Mouse (Mus musculus): ENCODE measurements around the gene Syde2.
"Not testable (repeated sequence)": the region's sequence is repeated elsewhere in the genome, so short reads cannot be mapped to it uniquely, and the experiment has no call there.

The Syde2 gene

GRCm38 (mm10) chr3:145966806-145967205 lies 20.9 kb upstream of the Syde2 start:
- no peak for DNase-seq

GRCm38 (mm10) chr3:145969031-145969501 lies 18.6 kb upstream of the Syde2 start:
- DNase-seq: no peak

- no peak for DNase-seq
Observed at GRCm38 (mm10) chr3:145971501-145971900, 16.2 kb upstream of the Syde2 start.

GRCm38 (mm10) chr3:145974986-145975385 lies 12.7 kb upstream of the Syde2 start:
- no peak for DNase-seq

GRCm38 (mm10) chr3:145985333-145985925 lies 2.2 kb upstream of the Syde2 start:
- DNase-seq: no peak

GRCm38 (mm10) chr3:145986317-145987001 lies 1.2 kb upstream of the Syde2 start:
- no peak for DNase-seq

- peak; percentile 36 to 39 for DNase-seq
Observed at GRCm38 (mm10) chr3:145987970-145988683, 457 bp downstream of the Syde2 start.

- no peak for DNase-seq
Observed at GRCm38 (mm10) chr3:145988684-145989575, 1.3 kb downstream of the Syde2 start.

GRCm38 (mm10) chr3:145989576-145990081 lies 2.0 kb downstream of the Syde2 start:
- DNase-seq: no peak

GRCm38 (mm10) chr3:145991130-145991529 lies 3.5 kb downstream of the Syde2 start:
- no peak for DNase-seq

GRCm38 (mm10) chr3:145991976-145992730 lies 4.5 kb downstream of the Syde2 start:
- DNase-seq: no peak

GRCm38 (mm10) chr3:145992796-145993195 lies 5.1 kb downstream of the Syde2 start:
- peak in 1 of 2 experiments; percentile 22 for DNase-seq

- no peak for DNase-seq
Observed at GRCm38 (mm10) chr3:145993481-145994201, 6.0 kb downstream of the Syde2 start.

- no peak for DNase-seq
Observed at GRCm38 (mm10) chr3:145995489-145995888, 7.8 kb downstream of the Syde2 start.

- not testable (repeated sequence) for DNase-seq
Observed at GRCm38 (mm10) chr3:145996539-145996938, 8.9 kb downstream of the Syde2 start.

- DNase-seq: no peak
Observed at GRCm38 (mm10) chr3:146004347-146005051, 16.8 kb downstream of the Syde2 start.

- DNase-seq: no peak
Observed at GRCm38 (mm10) chr3:146007872-146008271, 20.2 kb downstream of the Syde2 start.

- DNase-seq: no peak
Observed at GRCm38 (mm10) chr3:146009859-146010645, 22.4 kb downstream of the Syde2 start.

- DNase-seq: no peak
Observed at GRCm38 (mm10) chr3:146010751-146011150, 23.1 kb downstream of the Syde2 start.

All from cerebellum, postnatal 14 days (tissue).